Mouse (Mus musculus): ENCODE measurements around the gene Nfia.

Gene Nfia

GRCm38 (mm10) chr4:98060601-98061000 lies 288.1 kb downstream of the Nfia start:
- no peak for DNase-seq (ENCODE audit: low spot score)

- no peak for DNase-seq (ENCODE audit: low spot score)
Observed at GRCm38 (mm10) chr4:98061086-98061485, 288.6 kb downstream of the Nfia start.

GRCm38 (mm10) chr4:98063280-98063679 lies 290.7 kb downstream of the Nfia start:
- no peak for DNase-seq (ENCODE audit: low spot score)

- no peak for DNase-seq (ENCODE audit: low spot score)
Observed at GRCm38 (mm10) chr4:98076106-98076505, 303.6 kb downstream of the Nfia start.

GRCm38 (mm10) chr4:98076624-98077023 lies 304.1 kb downstream of the Nfia start:
- no peak for DNase-seq (ENCODE audit: low spot score)

GRCm38 (mm10) chr4:98080586-98080985 lies 308.1 kb downstream of the Nfia start:
- no peak for DNase-seq (ENCODE audit: low spot score)

GRCm38 (mm10) chr4:98081962-98082361 lies 309.4 kb downstream of the Nfia start:
- DNase-seq (ENCODE audit: low spot score), result no peak

GRCm38 (mm10) chr4:98082512-98082911 lies 310.0 kb downstream of the Nfia start:
- no peak for DNase-seq (ENCODE audit: low spot score)

- DNase-seq (ENCODE audit: low spot score), result no peak
Observed at GRCm38 (mm10) chr4:98085060-98085459, 312.5 kb downstream of the Nfia start.

- DNase-seq (ENCODE audit: low spot score), result no peak
Observed at GRCm38 (mm10) chr4:98086976-98087375, 314.4 kb downstream of the Nfia start.

- no peak for DNase-seq (ENCODE audit: low spot score)
Observed at GRCm38 (mm10) chr4:98089985-98090384, 317.5 kb downstream of the Nfia start.

GRCm38 (mm10) chr4:98090586-98090985 lies 318.1 kb downstream of the Nfia start:
- DNase-seq (ENCODE audit: low spot score), result no peak

- DNase-seq (ENCODE audit: low spot score), result no peak
Observed at GRCm38 (mm10) chr4:98091368-98091827, 318.9 kb downstream of the Nfia start.

GRCm38 (mm10) chr4:98091901-98092472 lies 319.5 kb downstream of the Nfia start:
- DNase-seq (ENCODE audit: low spot score), result no peak

GRCm38 (mm10) chr4:98094112-98094805 lies 321.7 kb downstream of the Nfia start:
- no peak for DNase-seq (ENCODE audit: low spot score)

GRCm38 (mm10) chr4:98095060-98095459 lies 322.5 kb downstream of the Nfia start:
- no peak for DNase-seq (ENCODE audit: low spot score)

- DNase-seq (ENCODE audit: low spot score), result no peak
Observed at GRCm38 (mm10) chr4:98097013-98097566, 324.6 kb downstream of the Nfia start.

GRCm38 (mm10) chr4:98098663-98099062 lies 326.1 kb downstream of the Nfia start:
- no peak for DNase-seq (ENCODE audit: low spot score)

- no peak for DNase-seq (ENCODE audit: low spot score)
Observed at GRCm38 (mm10) chr4:98099433-98099832, 326.9 kb downstream of the Nfia start.

GRCm38 (mm10) chr4:98101153-98102096 lies 328.9 kb downstream of the Nfia start:
- no peak for DNase-seq (ENCODE audit: low spot score)

- DNase-seq (ENCODE audit: low spot score), result no peak
Observed at GRCm38 (mm10) chr4:98102625-98103336, 330.2 kb downstream of the Nfia start.

- no peak for DNase-seq (ENCODE audit: low spot score)
Observed at GRCm38 (mm10) chr4:98103337-98103666, 330.8 kb downstream of the Nfia start.

All from ovary, postnatal 14 days (tissue).